ENCODE assay signal across 10 mouse cellular contexts in the genomic region with DNA sequence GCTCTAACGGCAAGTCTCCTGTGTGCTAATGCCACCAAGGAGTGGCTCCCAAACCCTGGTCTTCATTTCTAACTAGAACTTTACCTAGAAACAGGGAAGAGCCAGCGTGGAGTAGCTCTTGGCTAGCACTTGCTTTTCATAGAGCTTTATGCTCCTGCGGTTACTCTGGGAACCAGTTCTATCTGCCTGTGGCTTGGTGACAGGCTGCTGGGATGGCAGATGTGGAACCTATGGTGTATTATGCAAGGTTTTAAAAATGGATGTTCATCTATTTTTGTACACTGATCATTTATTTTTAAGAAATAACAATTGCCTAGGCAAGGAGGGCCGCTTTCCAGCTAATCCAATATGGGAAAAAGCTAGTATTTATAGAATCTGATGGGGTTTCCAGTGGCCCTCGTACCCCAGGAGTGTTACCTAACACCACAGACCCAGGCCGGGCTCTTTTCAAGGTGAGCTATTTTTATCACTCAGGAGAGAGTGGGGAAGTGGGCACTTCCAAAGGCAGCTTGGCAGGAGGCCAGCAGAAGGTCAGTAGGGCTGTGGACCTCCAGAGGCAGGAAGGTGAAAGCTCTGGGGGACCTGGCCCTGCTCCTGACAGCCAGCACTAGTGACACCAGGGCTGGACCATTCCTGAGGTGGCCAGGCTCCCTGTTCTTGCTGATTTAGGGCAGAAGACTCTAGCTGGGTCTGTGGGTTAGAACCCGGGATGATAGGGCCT. TPM values are rescaled to one million over a fixed set of nuclear protein-coding genes. Genes with fewer than 3 reads are reported as not detected.
DNase-seq lines count a peak whose midpoint lies in the region; ATAC-seq and TF ChIP-seq lines count a peak whose summit lies in the region.
"Had no signal": no experiment of that assay in that cellular context is flagged by ENCODE, and none has a peak within 500 bp of the region (broad histone marks: within the 10 kb centered on the region; RNA-seq: fewer than 3 reads in every experiment).

No protein-coding gene starts in this region.

- H3K4me2 ChIP-seq in kidney, postnatal 0 days (ENCODE audit: low read length), result no peak overlapping the region

- no peak overlapping the region for H3K4me3 ChIP-seq in lung, adult 2 months (replicated peaks; ENCODE audit: extremely low read depth, low read depth, low read length)
- no peak overlapping the region for H3K4me3 ChIP-seq in kidney, postnatal 0 days (replicated peaks; ENCODE audit: low read depth, low read length)

- TF ChIP-seq POLR2A in lung, adult 2 months (IDR thresholded peaks at IDR 0.05; ENCODE audit: borderline replicate concordance, extremely low read depth, low read depth, low read length), result no peak

- TF ChIP-seq CTCF in lung, adult 2 months (IDR thresholded peaks at IDR 0.05; ENCODE audit: insufficient read depth, low read length), result no peak
- no peak for TF ChIP-seq CTCF in kidney, postnatal 0 days (IDR thresholded peaks at IDR 0.05; ENCODE audit: low read depth)

- no peak overlapping the region for H3K27ac ChIP-seq in kidney, postnatal 0 days

- DNase-seq in cerebellum, postnatal 14 days, result peak; percentile 20 to 38
- no peak for DNase-seq in cerebellum, adult 11 months
- DNase-seq in lung, adult 18-20 months, result peak; percentile 33 to 46
- DNase-seq in lung, adult 2 months, result no peak
- DNase-seq in kidney, postnatal 0 days (ENCODE audit: low spot score), result no peak
- peak; percentile 46 to 56 for DNase-seq in lung, postnatal 4 days
- DNase-seq in retina, embryonic 14.5 days (ENCODE audit: low spot score), result no peak
- DNase-seq in ovary, adult 18-20 months (ENCODE audit: low spot score), result no peak
- DNase-seq: cerebellum, adult 9-11 months; right cerebral cortex, adult 18-20 months had no signal

- 69% methylated on average over 7 of the region's 7 CpGs for WGBS in lung, adult 2 months
- 70% methylated on average over 7 of the region's 7 CpGs for WGBS in kidney, postnatal 0 days

- peaks cover 42% of the 10 kb centered on the region for H3K36me3 ChIP-seq in kidney, postnatal 0 days (ENCODE audit: insufficient read depth, low read length)

- H3K9ac ChIP-seq in kidney, postnatal 0 days (ENCODE audit: low read depth, low read length), result no peak overlapping the region

- ATAC-seq in kidney, postnatal 0 days (replicated peaks; ENCODE audit: low FRiP score, low read depth), result 0 out of 2 replicates have a peak, but pooled peaks have one; percentile 12

- no peaks in the 10 kb centered on the region for H3K9me3 ChIP-seq in kidney, postnatal 0 days (replicated peaks; ENCODE audit: low read length)

- H3K4me1 ChIP-seq in lung, adult 2 months (ENCODE audit: control insufficient read depth, insufficient read depth, low read length), result no peaks in the 10 kb centered on the region
- H3K4me1 ChIP-seq in kidney, postnatal 0 days (replicated peaks; ENCODE audit: insufficient read depth, low read length), result no peaks in the 10 kb centered on the region

- no peaks in the 10 kb centered on the region for H3K27me3 ChIP-seq in kidney, postnatal 0 days (ENCODE audit: insufficient read depth, low read length)

RNA-seq across cellular contexts. Expression of gene Clec2l, which starts 41.6 kb away (rescaled TPM):
- 0.50 and 1.1 TPM in 2 replicates for polyA plus RNA-seq in lung, adult 2 months (2012; rRNA removed)
- 0.68 and 1.6 TPM in 2 replicates for polyA plus RNA-seq in kidney, postnatal 0 days (2015; fragmentation: Nextera tagmentation; extraction: Ambion mirVana)

Comparison
In these comparisons a context has a peak if more than half of its experiments do, and no peak if none do; other contexts are left out.
1. DNase-seq: peak in cerebellum, postnatal 14 days (2 of 2), lung, adult 18-20 months (2 of 2) and lung, postnatal 4 days (2 of 2); none in cerebellum, adult 11 months (single experiment), lung, adult 2 months (single experiment), kidney, postnatal 0 days (single experiment), retina, embryonic 14.5 days (single experiment) and ovary, adult 18-20 months (single experiment).